Mouse (Mus musculus): ENCODE results near the gene Trim27. TPM values are rescaled to one million over a fixed set of nuclear protein-coding genes. Genes with fewer than 3 reads are reported as not detected.

The Trim27 gene
- 97.9 and 102 TPM in 2 replicates for total RNA-seq (2014; fragmentation: Nextera tagmentation)
- total RNA-seq (2017): 159 and 225 TPM in 2 replicates

DNA sequence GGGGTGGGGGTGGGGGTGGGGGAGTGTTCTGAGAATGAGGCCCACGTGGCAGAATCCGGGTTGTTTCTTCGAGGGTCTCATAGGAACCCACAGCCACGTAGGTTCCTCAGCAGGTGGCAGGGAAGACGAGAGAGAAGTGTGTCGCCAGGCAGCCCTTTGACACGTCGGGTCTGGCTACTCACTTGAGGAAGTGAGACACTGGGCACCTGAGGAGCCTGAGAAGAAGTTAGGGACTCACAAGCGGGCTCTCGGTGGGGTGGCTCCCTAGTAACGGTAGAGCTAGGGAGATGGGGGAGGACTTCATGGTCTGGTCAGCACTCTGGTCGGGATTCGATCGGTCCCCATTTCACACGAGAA lies at the start of gene Trim27:
Gene Trim27, plus strand, starts transcription at position 79 of the 357 bp plus-strand sequence.
- peak; percentile 60 for ATAC-seq (replicated peaks; ENCODE audit: low FRiP score, low TSS enrichment, poor library complexity, severe bottlenecking)

- 0 out of 2 replicates have a peak, but pooled peaks have one; percentile 30 for ATAC-seq (replicated peaks; ENCODE audit: low FRiP score, low TSS enrichment, poor library complexity, severe bottlenecking)
Observed at GRCm38 (mm10) chr13:21142421-21142820, 36.8 kb upstream of the Trim27 start.

DNA sequence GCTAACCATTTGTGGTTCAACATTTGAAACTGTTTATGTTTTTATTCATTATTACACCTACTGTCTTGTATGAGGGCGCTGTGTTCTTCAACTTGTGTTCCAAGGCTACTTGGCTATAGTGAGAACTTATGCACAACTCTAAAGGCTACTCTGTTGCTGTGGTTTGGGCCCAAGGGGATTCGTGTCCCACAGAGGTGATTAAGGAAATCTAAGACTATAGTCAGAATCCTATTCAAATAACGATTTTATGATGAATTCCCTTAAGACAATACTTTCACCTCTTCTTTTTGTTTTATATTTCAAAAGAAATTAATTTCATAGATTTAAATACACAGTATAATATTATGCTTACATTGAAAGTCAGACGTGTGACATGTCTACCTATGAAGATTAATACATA lies 33.5 kb upstream of the Trim27 start, which contains the start of gene Olfr1368:
Gene Olfr1368, minus strand, starts transcription at position 101 of the 400 bp plus-strand sequence.
- ATAC-seq (replicated peaks; ENCODE audit: low FRiP score, low TSS enrichment, poor library complexity, severe bottlenecking): no peak

GRCm38 (mm10) chr13:21155888-21156287 lies 23.4 kb upstream of the Trim27 start:
- no peak for ATAC-seq (replicated peaks; ENCODE audit: low FRiP score, low TSS enrichment, poor library complexity, severe bottlenecking)

- no peak for ATAC-seq (replicated peaks; ENCODE audit: low FRiP score, low TSS enrichment, poor library complexity, severe bottlenecking)
Observed at GRCm38 (mm10) chr13:21158071-21158470, 21.2 kb upstream of the Trim27 start.

GRCm38 (mm10) chr13:21158785-21159474 lies 20.3 kb upstream of the Trim27 start:
- peak; percentile 80 for ATAC-seq (replicated peaks; ENCODE audit: low FRiP score, low TSS enrichment, poor library complexity, severe bottlenecking)

DNA sequence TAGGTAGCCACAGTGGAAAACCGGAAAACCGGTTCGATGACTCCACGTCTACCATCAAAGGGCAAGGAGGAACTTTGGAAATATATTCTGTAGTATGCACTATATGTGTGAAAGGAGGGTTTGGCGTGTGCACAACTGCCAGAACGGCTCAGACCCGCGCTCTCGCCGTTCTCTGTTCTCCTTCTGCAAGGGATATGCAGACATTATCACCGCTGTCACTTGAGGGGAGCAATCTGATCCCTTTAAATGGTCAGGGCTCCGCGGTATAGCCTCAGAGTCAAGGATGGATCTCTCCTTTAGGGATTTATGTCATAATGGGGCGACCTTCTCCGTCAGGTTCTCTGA lies 19.8 kb upstream of the Trim27 start:
- ATAC-seq (replicated peaks; ENCODE audit: low FRiP score, low TSS enrichment, poor library complexity, severe bottlenecking): peak; percentile 57; the same call in 1 of the 2 replicates

DNA sequence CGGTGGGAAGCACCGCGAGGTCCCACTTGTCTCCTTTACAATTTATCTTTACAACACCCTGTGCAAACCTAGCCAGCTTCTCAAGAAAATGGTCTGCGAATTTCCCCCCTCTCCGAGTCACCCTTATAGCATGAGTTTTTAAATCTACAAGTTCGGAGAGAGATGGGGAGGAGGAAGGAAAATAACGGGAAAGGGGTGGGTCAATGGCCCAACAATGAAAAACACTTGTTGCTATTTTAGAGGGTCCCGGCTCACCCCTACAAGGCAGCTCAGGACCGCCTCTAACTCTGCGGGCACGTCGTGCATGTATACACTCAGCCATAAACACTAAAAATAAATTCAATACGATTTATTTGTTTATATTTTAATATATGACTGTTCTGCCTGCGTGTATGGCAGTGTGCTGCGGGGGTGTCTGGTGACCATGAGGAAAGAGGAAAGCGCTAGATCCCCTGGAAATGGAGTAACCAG lies 19.2 kb upstream of the Trim27 start:
- no peak for ATAC-seq (replicated peaks; ENCODE audit: low FRiP score, low TSS enrichment, poor library complexity, severe bottlenecking)

- ATAC-seq (replicated peaks; ENCODE audit: low FRiP score, low TSS enrichment, poor library complexity, severe bottlenecking): peak; percentile 64
Observed at GRCm38 (mm10) chr13:21160657-21161590, 18.3 kb upstream of the Trim27 start.

GRCm38 (mm10) chr13:21161591-21161990 lies 17.7 kb upstream of the Trim27 start:
- ATAC-seq (replicated peaks; ENCODE audit: low FRiP score, low TSS enrichment, poor library complexity, severe bottlenecking): no peak

DNA sequence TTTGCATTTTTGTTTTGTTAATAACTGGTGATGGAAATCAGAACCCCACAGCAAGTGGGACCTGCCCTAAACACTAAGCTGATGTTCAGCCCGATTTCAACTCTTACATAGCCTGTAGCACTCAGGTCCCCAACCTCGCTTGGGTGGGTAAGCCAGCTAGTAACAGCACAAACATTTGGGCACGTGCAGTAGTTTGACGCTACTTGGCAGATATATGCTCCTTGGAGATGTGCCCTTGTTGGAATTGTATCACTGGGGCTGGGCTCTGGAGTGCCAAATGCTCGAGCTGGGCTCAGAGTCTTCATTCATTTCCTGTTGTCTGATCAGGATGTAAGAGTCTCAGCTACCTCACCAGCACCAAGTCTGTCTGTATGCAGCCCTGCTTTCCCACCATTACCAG lies 16.7 kb upstream of the Trim27 start:
- no peak for ATAC-seq (replicated peaks; ENCODE audit: low FRiP score, low TSS enrichment, poor library complexity, severe bottlenecking)

- ATAC-seq (replicated peaks; ENCODE audit: low FRiP score, low TSS enrichment, poor library complexity, severe bottlenecking): 0 out of 2 replicates have a peak, but pooled peaks have one; percentile 16
Observed at GRCm38 (mm10) chr13:21166936-21167909, 12.0 kb upstream of the Trim27 start.

DNA sequence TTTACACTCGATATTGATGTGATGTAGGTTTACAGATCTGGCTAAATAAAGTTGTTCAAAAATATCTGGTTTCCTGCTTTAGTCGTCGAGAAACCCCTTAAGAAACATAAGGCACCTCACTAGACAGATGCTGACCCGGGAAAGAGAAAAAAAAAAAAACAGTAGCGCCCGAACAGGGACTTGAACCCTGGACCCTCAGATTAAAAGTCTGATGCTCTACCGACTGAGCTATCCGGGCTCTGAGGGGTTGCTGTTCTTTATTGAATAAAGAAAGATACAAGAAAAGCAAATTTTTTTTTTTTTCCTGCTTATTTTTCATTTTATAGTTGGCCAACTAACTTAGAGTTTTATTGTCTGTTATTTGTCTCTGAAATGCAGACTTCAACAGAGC lies 11.3 kb upstream of the Trim27 start:
- no peak for ATAC-seq (replicated peaks; ENCODE audit: low FRiP score, low TSS enrichment, poor library complexity, severe bottlenecking)

DNA sequence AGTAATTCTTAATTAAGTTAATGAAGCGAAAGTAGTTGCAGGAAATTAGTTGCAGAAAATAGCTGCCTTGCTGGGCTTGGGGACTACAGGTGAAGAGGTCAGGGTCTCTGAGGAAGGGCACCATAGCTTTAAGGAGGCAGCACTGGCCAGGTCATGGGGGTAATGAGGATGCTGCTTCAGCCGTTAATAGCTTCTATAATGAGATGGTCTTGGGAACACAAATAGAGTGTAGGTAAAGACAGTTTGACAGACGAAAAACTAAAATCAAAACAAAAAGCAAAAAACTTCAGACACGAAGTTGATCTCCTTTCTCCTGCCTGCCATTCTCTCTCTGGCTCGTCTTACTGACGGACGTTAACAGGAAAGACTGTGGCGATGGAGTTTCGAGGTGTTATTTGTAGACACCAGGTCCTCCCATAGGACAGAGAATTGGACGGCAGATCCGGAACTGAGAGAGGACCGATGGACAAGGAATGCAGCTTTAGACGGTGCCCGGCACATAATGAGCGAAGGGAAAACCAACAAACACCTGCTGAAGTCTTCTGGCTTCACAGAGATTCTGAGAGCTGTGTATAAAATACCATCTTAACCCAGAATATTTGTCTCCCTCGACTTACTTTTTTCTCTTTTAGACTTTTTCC lies 10.8 kb upstream of the Trim27 start:
- ATAC-seq (replicated peaks; ENCODE audit: low FRiP score, low TSS enrichment, poor library complexity, severe bottlenecking): no peak

DNA sequence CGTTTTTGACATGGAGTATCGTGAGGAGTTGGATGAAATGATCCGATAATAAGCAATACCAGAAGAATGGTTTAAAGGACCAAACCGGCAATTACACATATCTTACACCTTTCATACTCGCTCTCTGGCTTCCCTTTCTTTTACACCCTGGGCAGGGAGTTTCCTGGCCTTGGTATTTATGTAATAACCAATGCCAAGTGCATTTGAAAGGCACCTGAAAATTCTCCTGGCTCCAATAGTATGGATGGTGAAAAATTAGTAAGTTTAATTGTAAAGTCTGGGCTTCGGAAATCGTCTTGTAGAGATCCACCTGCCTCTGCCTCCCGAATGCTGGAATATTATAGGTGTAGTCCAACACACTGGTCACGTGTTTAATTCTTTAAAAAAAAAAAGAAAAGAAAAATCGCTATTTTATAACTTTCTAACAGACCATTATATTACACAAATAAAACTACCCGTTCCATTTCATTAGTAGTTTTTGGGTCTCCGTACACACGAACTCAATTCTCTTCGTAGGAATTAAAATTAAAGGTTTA lies 10.1 kb upstream of the Trim27 start:
- no peak for ATAC-seq (replicated peaks; ENCODE audit: low FRiP score, low TSS enrichment, poor library complexity, severe bottlenecking)

- peak; percentile 38 for ATAC-seq (replicated peaks; ENCODE audit: low FRiP score, low TSS enrichment, poor library complexity, severe bottlenecking)
Observed at GRCm38 (mm10) chr13:21169657-21170430, 9.4 kb upstream of the Trim27 start.

DNA sequence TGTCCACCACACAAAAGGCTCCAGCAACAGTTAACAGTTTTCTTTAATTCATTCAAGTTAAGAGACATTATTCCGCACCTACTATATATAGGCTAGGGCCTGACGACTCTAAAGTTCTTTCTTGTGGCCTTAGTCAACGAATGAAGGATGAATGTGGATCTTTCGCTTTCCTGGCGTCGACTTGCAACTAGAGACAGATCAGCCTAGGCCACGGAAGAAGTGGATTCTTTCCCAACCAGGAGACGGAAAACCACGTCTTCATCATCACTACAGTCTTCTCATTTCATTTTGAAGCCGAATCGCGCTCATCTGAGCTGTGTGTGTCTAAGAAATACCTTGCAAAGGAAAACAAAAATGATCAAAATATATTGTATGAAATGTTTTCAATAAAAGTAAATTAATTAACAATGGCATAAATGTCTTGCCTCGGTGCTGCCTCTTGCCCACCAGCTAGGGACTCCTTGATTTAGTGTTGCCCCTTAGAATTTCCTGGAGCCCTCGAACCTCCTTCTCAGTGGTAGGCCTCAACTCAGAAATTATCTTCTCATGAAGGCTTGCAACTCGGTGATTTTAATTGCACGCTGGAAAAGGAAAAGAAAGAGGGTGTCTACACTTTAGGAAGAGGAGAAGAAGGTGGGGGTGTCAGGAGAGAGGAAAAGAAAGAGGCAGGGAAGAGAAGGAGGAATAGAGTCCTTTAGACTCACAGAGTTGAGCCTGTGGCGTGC lies 8.7 kb upstream of the Trim27 start:
- ATAC-seq (replicated peaks; ENCODE audit: low FRiP score, low TSS enrichment, poor library complexity, severe bottlenecking): no peak

All from megakaryocyte-erythroid progenitor cell, adult 5-6 weeks (primary cell).